Mouse (Mus musculus): ENCODE results near the gene Tmem52b. TPM values are rescaled to one million over a fixed set of nuclear protein-coding genes. Genes with fewer than 3 reads are reported as not detected.

Gene Tmem52b
- total and polyA plus RNA-seq, 3 experiments = not detected

- no peaks in the 10 kb centered on the region for H3K36me3 ChIP-seq (replicated peaks in 1 of 2; ENCODE audit: control insufficient read depth in 1 of 2, insufficient read depth in 1 of 2, low read length in 1 of 2)
- H3K79me2 ChIP-seq (replicated peaks; ENCODE audit: control insufficient read depth, extremely low read depth, insufficient read depth, poor library complexity, severe bottlenecking) = no peaks in the 10 kb centered on the region; the same call in 1 of the 2 replicates
- TF ChIP-seq BHLHE40 (IDR thresholded peaks at IDR 0.05; ENCODE audit: low read depth, low read length) (no peak), CTCF (conservative IDR thresholded peaks at IDR 0.05 in 1 of 2, IDR thresholded peaks at IDR 0.05 in 1 of 2; ENCODE audit: low read depth in 2 of 2, low read length in 2 of 2) (peak; percentile 80 to 94), ZC3H11A (IDR thresholded peaks at IDR 0.05; ENCODE audit: low read depth, low read length) (0 out of 2 replicates have a peak, but pooled peaks have one; percentile 8), RAD21 (IDR thresholded peaks at IDR 0.05; ENCODE audit: low read depth, low read length) (peak; percentile 93), SMC3 (IDR thresholded peaks at IDR 0.05; ENCODE audit: low read depth, low read length) (peak; percentile 87), IRF4 (IDR thresholded peaks at IDR 0.05; ENCODE audit: low read depth, low read length) (0 out of 2 replicates have a peak, but pooled peaks have one; percentile 40), MAX (IDR thresholded peaks at IDR 0.05; ENCODE audit: low read length) (peak; percentile 95), NRF1 (IDR thresholded peaks at IDR 0.05; ENCODE audit: low read depth, low read length) (0 out of 2 replicates have a peak, but pooled peaks have one; percentile 15), MYC (IDR thresholded peaks at IDR 0.05; ENCODE audit: low read depth, low read length) (peak; percentile 73), UBTF (IDR thresholded peaks at IDR 0.05; ENCODE audit: low read depth, low read length) (no peak), ETS1 (conservative IDR thresholded peaks at IDR 0.05; ENCODE audit: low read depth, low read length) (no peak)
- peak overlapping the region; percentile 27; the same call in 1 of the 2 replicates for H3K4me2 ChIP-seq (ENCODE audit: insufficient read depth, low read depth, poor library complexity, severe bottlenecking)
- no peak overlapping the region for H3K27ac ChIP-seq (ENCODE audit: insufficient read depth, low read depth)
- dilution Hi-C loops (cut with MboI; ENCODE audit: extremely low pct_ligation_motif_present, extremely low pct_unique_long_range_greater_than_20kb, low sequenced_read_pairs) = no loop called here
- no peak overlapping the region for H3K4me3 ChIP-seq (replicated peaks in 1 of 3; ENCODE audit: low read depth in 2 of 3, low read length in 2 of 3, poor library complexity in 1 of 3)
- no peaks in the 10 kb centered on the region for H3K9me3 ChIP-seq (replicated peaks; ENCODE audit: low read length)
- H3K4me1 ChIP-seq (ENCODE audit: control insufficient read depth in 1 of 2, insufficient read depth in 2 of 2) = 0 out of 4 replicates have a peak, but pooled peaks cover 0 to 2% of the 10 kb centered on the region in 2 experiments
- no peak overlapping the region for H3K9ac ChIP-seq (ENCODE audit: insufficient read depth, low read depth)
- H3K27me3 ChIP-seq (replicated peaks) = no peaks in the 10 kb centered on the region
- in situ Hi-C loops (cut with MboI; ENCODE audit: low pct_ligation_motif_present, low pct_unique_long_range_greater_than_20kb, low sequenced_read_pairs) = no loop called here
- DNase-seq (ENCODE audit: extremely low read depth) = peak; percentile 78
Observed at GRCm38 (mm10) chr6:129558946-129559640, 46.7 kb downstream of the Tmem52b start.

DNA sequence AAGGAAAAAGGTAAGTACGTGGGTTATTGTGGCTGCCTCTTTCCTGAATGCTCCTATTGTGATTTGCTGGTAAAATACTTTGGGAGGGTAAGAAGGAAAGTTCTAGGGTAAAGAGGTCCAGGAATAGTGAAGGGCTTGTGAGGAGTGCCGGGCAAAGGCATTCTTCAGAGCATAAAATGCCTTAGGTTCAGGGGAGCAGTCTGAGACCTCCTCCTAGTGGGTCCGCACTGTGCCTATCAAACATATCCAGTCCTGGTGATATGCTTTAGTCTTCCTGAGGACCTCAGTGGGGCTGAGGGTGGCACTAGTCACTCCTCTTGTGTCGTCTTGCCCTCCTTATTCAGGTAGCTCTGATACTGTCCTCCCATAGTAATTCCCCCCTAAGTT, 47.3 kb downstream of the Tmem52b start:
- Histone ChIP-seq H3K27me3 (replicated peaks) (no peaks in the 10 kb centered on the region), H3K9me3 (replicated peaks; ENCODE audit: low read length) (no peaks in the 10 kb centered on the region), H3K27ac (ENCODE audit: insufficient read depth, low read depth) (no peak overlapping the region), H3K36me3 (replicated peaks in 1 of 2; ENCODE audit: control insufficient read depth in 1 of 2, insufficient read depth in 1 of 2, low read length in 1 of 2) (no peaks in the 10 kb centered on the region), H3K4me3 (replicated peaks in 1 of 3; ENCODE audit: low read depth in 2 of 3, low read length in 2 of 3, poor library complexity in 1 of 3) (no peak overlapping the region), H3K4me1 (ENCODE audit: control insufficient read depth in 1 of 2, insufficient read depth in 2 of 2) (0 out of 4 replicates have a peak, but pooled peaks cover 0 to 2% of the 10 kb centered on the region in 2 experiments), H3K79me2 (replicated peaks; ENCODE audit: control insufficient read depth, extremely low read depth, insufficient read depth, poor library complexity, severe bottlenecking) (no peaks in the 10 kb centered on the region; the same call in 1 of the 2 replicates), H3K9ac (ENCODE audit: insufficient read depth, low read depth) (no peak overlapping the region), H3K4me2 (ENCODE audit: insufficient read depth, low read depth, poor library complexity, severe bottlenecking) (peak overlapping the region; percentile 27; the same call in 1 of the 2 replicates)
- dilution Hi-C loops (cut with MboI; ENCODE audit: extremely low pct_ligation_motif_present, extremely low pct_unique_long_range_greater_than_20kb, low sequenced_read_pairs) = no loop called here
- DNase-seq (ENCODE audit: extremely low read depth) = no peak
- TF ChIP-seq CTCF (conservative IDR thresholded peaks at IDR 0.05 in 1 of 2, IDR thresholded peaks at IDR 0.05 in 1 of 2; ENCODE audit: low read depth in 2 of 2, low read length in 2 of 2) (no peak), ETS1 (conservative IDR thresholded peaks at IDR 0.05; ENCODE audit: low read depth, low read length) (no peak), MEF2A (IDR thresholded peaks at IDR 0.05; ENCODE audit: borderline replicate concordance, low read depth, low read length) (no peak), ZKSCAN1 (IDR thresholded peaks at IDR 0.05; ENCODE audit: borderline replicate concordance, low read depth, low read length) (no peak), HCFC1 (IDR thresholded peaks at IDR 0.05; ENCODE audit: low read depth, low read length) (no peak), EP300 (IDR thresholded peaks at IDR 0.05; ENCODE audit: low read length) (no peak), JUN (IDR thresholded peaks at IDR 0.05; ENCODE audit: insufficient read depth, low read depth, low read length) (no peak), PAX5 (IDR thresholded peaks at IDR 0.05; ENCODE audit: low read length) (no peak), GABPA (IDR thresholded peaks at IDR 0.05; ENCODE audit: insufficient replicate concordance, low read depth, low read length) (no peak), ZMIZ1 (IDR thresholded peaks at IDR 0.05; ENCODE audit: low read depth, low read length) (no peak), TCF12 (IDR thresholded peaks at IDR 0.05; ENCODE audit: low read depth, low read length) (no peak), POLR2A (IDR thresholded peaks at IDR 0.05; ENCODE audit: low read depth, low read length) (no peak), MAX (IDR thresholded peaks at IDR 0.05; ENCODE audit: low read length) (no peak), SIN3A (IDR thresholded peaks at IDR 0.05; ENCODE audit: low read length) (no peak), MYC (IDR thresholded peaks at IDR 0.05; ENCODE audit: low read depth, low read length) (no peak), POLR2AphosphoS2 (IDR thresholded peaks at IDR 0.05; ENCODE audit: low read depth, low read length) (no peak), CHD2 (IDR thresholded peaks at IDR 0.05; ENCODE audit: low read length) (no peak), E2F4 (IDR thresholded peaks at IDR 0.05; ENCODE audit: insufficient replicate concordance, low read depth, low read length) (no peak), USF2 (conservative IDR thresholded peaks at IDR 0.05; ENCODE audit: low read depth, low read length) (no peak)
- in situ Hi-C loops (cut with MboI; ENCODE audit: low pct_ligation_motif_present, low pct_unique_long_range_greater_than_20kb, low sequenced_read_pairs) = no loop called here

Data from CH12.LX (cell line).